Mouse (Mus musculus) embryonic fibroblast, embryonic 13.5 days (primary cell): ENCODE measurements around the gene Ccr7.

ENCODE experiments used
- CTCF ChIP-seq: IDR thresholded peaks from 2 replicates; pipeline ENCODE4 v1.5.1; 2011; ENCODE audit warnings: mild to moderate bottlenecking, control low read depth, low read length, moderate library complexity, borderline replicate concordance; ENCODE audit not compliant: insufficient read depth
- POLR2A ChIP-seq: IDR thresholded peaks from 2 replicates; pipeline ENCODE4 v1.6.1; 2011; ENCODE audit warnings: low read depth, mild to moderate bottlenecking, control low read depth, low read length, moderate library complexity

DNA sequence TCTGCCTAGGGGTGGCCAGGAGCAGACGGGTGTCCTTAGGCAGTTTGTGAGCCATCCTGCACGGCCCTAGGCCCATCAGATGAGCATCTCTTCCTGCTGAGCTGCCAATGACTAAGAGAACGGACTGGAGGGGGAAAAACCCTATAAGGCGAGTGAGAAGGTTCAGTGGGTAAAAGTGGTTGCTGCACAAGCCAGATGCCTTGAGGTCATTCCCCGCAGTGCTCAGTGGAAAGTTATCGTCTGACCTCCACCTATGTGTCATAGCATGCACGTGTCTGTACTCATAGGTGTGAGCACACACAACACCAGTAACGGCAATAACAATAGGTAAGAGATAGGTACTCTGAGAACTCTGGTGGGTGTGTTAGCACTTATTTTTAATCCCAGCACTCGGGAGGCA lies 56.0 kb downstream of the Ccr7 start:
- TF ChIP-seq CTCF (no peak), POLR2A (no peak)
